Mouse (Mus musculus) spleen, adult 18-20 months (tissue): Measurements from ENCODE around the gene C2cd5.
A peak's percentile ranks its signal among the peaks of the same experiment; 100 is the strongest.

Source experiments
- DNase-seq, 2 experiments: peaks; one replicate each; pipeline ENCODE4 v3.0.0; 2022; ENCODE audit warnings: mixed read lengths in 2 of 2

C2cd5 gene

GRCm38 (mm10) chr6:142972205-142972604 lies 127.7 kb downstream of the C2cd5 start:
- no peak for DNase-seq

GRCm38 (mm10) chr6:142967407-142967806 lies 132.5 kb downstream of the C2cd5 start:
- no peak for DNase-seq

- DNase-seq, result peak; percentile 25 to 37
Measured at GRCm38 (mm10) chr6:142964531-142965385, 135.2 kb downstream of the C2cd5 start.

- DNase-seq, result no peak
Measured at GRCm38 (mm10) chr6:142964076-142964530, 135.8 kb downstream of the C2cd5 start, which contains the start of gene St8sia1. Gene St8sia1 (minus strand): TSS chr6:142964452.

GRCm38 (mm10) chr6:142963480-142964075 lies 136.4 kb downstream of the C2cd5 start:
- DNase-seq, result no peak

GRCm38 (mm10) chr6:142962881-142963280 lies 137.1 kb downstream of the C2cd5 start:
- no peak for DNase-seq

GRCm38 (mm10) chr6:142962476-142962875 lies 137.5 kb downstream of the C2cd5 start:
- no peak for DNase-seq

GRCm38 (mm10) chr6:142961721-142962455 lies 138.1 kb downstream of the C2cd5 start:
- DNase-seq, result no peak
